Mouse (Mus musculus) layer of hippocampus, adult 2 months (tissue): ENCODE measurements around the gene Cd9. TPM values are rescaled to one million over a fixed set of nuclear protein-coding genes. Genes with fewer than 3 reads are reported as not detected.

Source experiments
- DNase-seq, 2 experiments: peaks; one replicate each; pipeline ENCODE4 v3.0.0; 2022; ENCODE audit warnings: low spot score in 2 of 2
- H3K27ac ChIP-seq: fragments of 200-600 bp; 2 replicates; pipeline ENCODE4 v1.8.1; 2022
- H3K4me3 ChIP-seq: fragments of 200-600 bp; 2 replicates; pipeline ENCODE4 v1.8.1; 2022; ENCODE audit warnings: mild to moderate bottlenecking
- CTCF ChIP-seq: fragments of 200-600 bp; conservative IDR thresholded peaks from 2 replicates; pipeline ENCODE4 v1.8.1; 2022; ENCODE audit warnings: antibody characterized with exemption, mild to moderate bottlenecking, moderate library complexity
- total RNA-seq, 2 experiments: library from RNA; stranded (reverse); gene quantifications; 2 replicates each; pipeline ENCODE4 v1.2.3; 2021

Gene Cd9
- total RNA-seq, 2 experiments from 2014 or later, result 57.1 to 60.0 TPM

- DNase-seq, result no peak
- TF ChIP-seq CTCF, result no peak
Measured at GRCm38 (mm10) chr6:125515503-125516315, 21.1 kb upstream of the Cd9 start.

GRCm38 (mm10) chr6:125512950-125513596 lies 18.5 kb upstream of the Cd9 start:
- Histone ChIP-seq H3K27ac (no peak overlapping the region), H3K4me3 (no peak overlapping the region)
- TF ChIP-seq CTCF, result no peak
- DNase-seq, result no peak

More at GRCm38 (mm10) chr6:125515503-125516315, 21.1 kb upstream of the Cd9 start:
- Histone ChIP-seq H3K27ac (no peak overlapping the region), H3K4me3 (no peak overlapping the region)

- no peak overlapping the region for H3K4me3 ChIP-seq
- TF ChIP-seq CTCF, result no peak
- H3K27ac ChIP-seq, result no peak overlapping the region
- no peak for DNase-seq
Measured at GRCm38 (mm10) chr6:125511196-125511595, 16.6 kb upstream of the Cd9 start.

- Histone ChIP-seq H3K4me3 (no peak overlapping the region), H3K27ac (no peak overlapping the region)
- no peak for TF ChIP-seq CTCF
- DNase-seq, result no peak
Measured at GRCm38 (mm10) chr6:125510645-125511044, 16.1 kb upstream of the Cd9 start.

GRCm38 (mm10) chr6:125509783-125510182 lies 15.2 kb upstream of the Cd9 start:
- no peak overlapping the region for H3K27ac ChIP-seq
- H3K4me3 ChIP-seq, result no peak overlapping the region
- DNase-seq, result no peak
- no peak for TF ChIP-seq CTCF

- no peak overlapping the region for H3K27ac ChIP-seq
- no peak overlapping the region for H3K4me3 ChIP-seq
- no peak for DNase-seq
- TF ChIP-seq CTCF, result no peak
Measured at GRCm38 (mm10) chr6:125506427-125506826, 11.8 kb upstream of the Cd9 start.

- DNase-seq, result no peak
- 0 out of 2 replicates have a peak, but pooled peaks have one; percentile 4 for TF ChIP-seq CTCF
- no peak overlapping the region for H3K4me3 ChIP-seq
- H3K27ac ChIP-seq, result no peak overlapping the region
Measured at GRCm38 (mm10) chr6:125504622-125505355, 10.2 kb upstream of the Cd9 start.

- no peak for DNase-seq
- TF ChIP-seq CTCF, result no peak
- H3K27ac ChIP-seq, result no peak overlapping the region
- no peak overlapping the region for H3K4me3 ChIP-seq
Measured at GRCm38 (mm10) chr6:125503186-125503802, 8.7 kb upstream of the Cd9 start.

GRCm38 (mm10) chr6:125498062-125498461 lies 3.5 kb upstream of the Cd9 start:
- TF ChIP-seq CTCF, result peak; percentile 84
- Histone ChIP-seq H3K27ac (no peak overlapping the region), H3K4me3 (no peak overlapping the region)

GRCm38 (mm10) chr6:125496417-125496816 lies 1.8 kb upstream of the Cd9 start:
- Histone ChIP-seq H3K4me3 (no peak overlapping the region), H3K27ac (no peak overlapping the region)
- TF ChIP-seq CTCF, result no peak
- DNase-seq, result no peak

More at GRCm38 (mm10) chr6:125498062-125498461, 3.5 kb upstream of the Cd9 start:
- no peak for DNase-seq

- H3K27ac ChIP-seq, result no peak overlapping the region
- TF ChIP-seq CTCF, result no peak
- H3K4me3 ChIP-seq, result no peak overlapping the region
- DNase-seq, result no peak
Measured at GRCm38 (mm10) chr6:125495361-125495760, 770 bp upstream of the Cd9 start.

GRCm38 (mm10) chr6:125493147-125493546 lies 1.4 kb downstream of the Cd9 start:
- TF ChIP-seq CTCF, result no peak
- Histone ChIP-seq H3K4me3 (peak overlapping the region; percentile 75), H3K27ac (peak overlapping the region; percentile 86)
- no peak for DNase-seq

GRCm38 (mm10) chr6:125492664-125493063 lies 1.9 kb downstream of the Cd9 start:
- 0 out of 2 replicates have a peak, but pooled peaks have one; percentile 14 for TF ChIP-seq CTCF
- Histone ChIP-seq H3K27ac (peak overlapping the region; percentile 86), H3K4me3 (peak overlapping the region; percentile 75)

More at GRCm38 (mm10) chr6:125492664-125493063, 1.9 kb downstream of the Cd9 start:
- DNase-seq, result no peak
